Mouse (Mus musculus) embryonic facial prominence, embryonic 13.5 days (tissue): ENCODE measurements around the gene Zfp768. TPM values are rescaled to one million over a fixed set of nuclear protein-coding genes. Genes with fewer than 3 reads are reported as not detected.
"Not testable (repeated sequence)": the region's sequence is repeated elsewhere in the genome, so short reads cannot be mapped to it uniquely, and the experiment has no call there.

Source experiments
- ATAC-seq: fragments of 200-750 bp; cut with Nextera tagmentation; 2 replicates; pipeline ENCODE4 v1.8.0; 2017; ENCODE audit warnings: low read depth; ENCODE audit not compliant: insufficient number of reproducible peaks, insufficient read depth, low FRiP score, low TSS enrichment
- H3K27ac ChIP-seq: fragments of 300-500 bp; sonication (generic); 2 replicates; pipeline ENCODE4 v1.5.1; 2015; ENCODE audit warnings: moderate library complexity, mild to moderate bottlenecking, inconsistent platforms
- H3K27me3 ChIP-seq: fragments of 300-500 bp; sonication (generic); 2 replicates; pipeline ENCODE4 v1.6.1; 2015; ENCODE audit warnings: mild to moderate bottlenecking, inconsistent platforms
- H3K36me3 ChIP-seq: fragments of 300-500 bp; sonication (generic); 2 replicates; pipeline ENCODE4 v1.6.1; 2015; ENCODE audit warnings: mild to moderate bottlenecking, inconsistent platforms
- H3K4me1 ChIP-seq: fragments of 300-500 bp; sonication (generic); 2 replicates; pipeline ENCODE4 v1.6.1; 2015; ENCODE audit warnings: inconsistent platforms
- H3K4me2 ChIP-seq: fragments of 300-500 bp; sonication (generic); 2 replicates; pipeline ENCODE4 v1.6.1; 2015; ENCODE audit warnings: moderate library complexity, mild to moderate bottlenecking, inconsistent platforms
- H3K4me3 ChIP-seq: fragments of 300-500 bp; sonication (generic); 2 replicates; pipeline ENCODE4 v1.5.1; 2015; ENCODE audit warnings: mild to moderate bottlenecking, inconsistent platforms
- H3K9ac ChIP-seq: fragments of 300-500 bp; sonication (generic); 2 replicates; pipeline ENCODE4 v1.6.1; 2015; ENCODE audit warnings: mild to moderate bottlenecking, inconsistent platforms
- H3K9me3 ChIP-seq: fragments of 300-500 bp; sonication (generic); 2 replicates; pipeline ENCODE4 v1.6.1; 2016; ENCODE audit warnings: inconsistent platforms
- WGBS: fragments of 180-500 bp; shearing (Covaris S2); methylation state at CpG from one replicate; pipeline ENCODE4 v1.1.7; 2015; ENCODE audit warnings: mixed read lengths; 5-methylcytosine and 5-hydroxymethylcytosine counted together
- polyA plus RNA-seq: library from polyadenylated mRNA; unstranded; fragments of >200 nt; fragmentation: Nextera tagmentation; extraction: Ambion mirVana; gene quantifications from 2 replicates; pipeline ENCODE4 v1.2.1, GENCODE M21; 2015

Gene Zfp768
- polyA plus RNA-seq, 1 experiment from 2014 or later = 18.1 TPM

GRCm38 (mm10) chr7:127375271-127376245 lies 30.2 kb upstream of the Zfp768 start, which contains the start of gene Zfp747:
Gene Zfp747 (minus strand): TSS chr7:127376050.
- H3K27me3 ChIP-seq, H3K9me3 ChIP-seq, H3K4me1 ChIP-seq: not testable (repeated sequence)
- Histone ChIP-seq H3K9ac (peak within 1 kb of the TSS; percentile 83), H3K4me2 (peak within 1 kb of the TSS; percentile 72), H3K27ac (peak within 1 kb of the TSS; percentile 48; the same call in 1 of the 2 replicates), H3K36me3 (peaks cover 13% of the 10 kb centered on the region), H3K4me3 (peak within 1 kb of the TSS; percentile 73)
- ATAC-seq = peak; percentile 89
- 2% methylated on average over 49 of the region's 49 CpGs for WGBS

- H3K9ac ChIP-seq, H3K9me3 ChIP-seq, H3K4me1 ChIP-seq, H3K27ac ChIP-seq, H3K4me3 ChIP-seq, ATAC-seq, H3K4me2 ChIP-seq, H3K27me3 ChIP-seq: not testable (repeated sequence)
- 84% methylated on average over 3 of the region's 3 CpGs for WGBS
- peaks cover 13% of the 10 kb centered on the region for H3K36me3 ChIP-seq
Measured at GRCm38 (mm10) chr7:127371870-127372269, 26.5 kb upstream of the Zfp768 start.

- Histone ChIP-seq H3K9me3 (no peaks in the 10 kb centered on the region), H3K9ac (no peak overlapping the region), H3K4me1 (0 out of 2 replicates have a peak, but pooled peaks cover 3% of the 10 kb centered on the region), H3K36me3 (peaks cover 13% of the 10 kb centered on the region), H3K27me3 (no peaks in the 10 kb centered on the region), H3K4me2 (no peak overlapping the region), H3K27ac (no peak overlapping the region), H3K4me3 (no peak overlapping the region)
- WGBS = 80% methylated on average over 2 of the region's 2 CpGs
- ATAC-seq = no peak
Measured at GRCm38 (mm10) chr7:127371213-127371612, 25.8 kb upstream of the Zfp768 start.

- Histone ChIP-seq H3K27me3 (peaks cover 25% of the 10 kb centered on the region), H3K4me3 (no peak overlapping the region), H3K4me2 (no peak overlapping the region), H3K36me3 (no peaks in the 10 kb centered on the region), H3K9me3 (no peaks in the 10 kb centered on the region), H3K9ac (no peak overlapping the region), H3K4me1 (peaks cover 11% of the 10 kb centered on the region), H3K27ac (no peak overlapping the region)
- no peak for ATAC-seq
- 68% methylated on average over 3 of the region's 3 CpGs for WGBS
Measured at GRCm38 (mm10) chr7:127366249-127366648, 20.9 kb upstream of the Zfp768 start.

GRCm38 (mm10) chr7:127364166-127364565 lies 18.8 kb upstream of the Zfp768 start:
- no peak overlapping the region for H3K27ac ChIP-seq
- peaks cover 11% of the 10 kb centered on the region for H3K4me1 ChIP-seq
- no peaks in the 10 kb centered on the region for H3K36me3 ChIP-seq
- H3K4me3 ChIP-seq = peak overlapping the region; percentile 42; the same call in 1 of the 2 replicates
- peak overlapping the region; percentile 74 for H3K4me2 ChIP-seq
- no peak overlapping the region for H3K9ac ChIP-seq
- 50% methylated on average over 4 of the region's 4 CpGs for WGBS
- ATAC-seq = no peak
- H3K9me3 ChIP-seq = no peaks in the 10 kb centered on the region
- H3K27me3 ChIP-seq = peaks cover 40% of the 10 kb centered on the region

- peak overlapping the region; percentile 71 for H3K9ac ChIP-seq
- H3K27ac ChIP-seq = no peak overlapping the region
- peak overlapping the region; percentile 74 for H3K4me2 ChIP-seq
- 2% methylated on average over 24 of the region's 24 CpGs for WGBS
- peaks cover 11% of the 10 kb centered on the region for H3K4me1 ChIP-seq
- no peaks in the 10 kb centered on the region for H3K9me3 ChIP-seq
- H3K36me3 ChIP-seq = no peaks in the 10 kb centered on the region
- H3K27me3 ChIP-seq = peaks cover 40% of the 10 kb centered on the region
- no peak for ATAC-seq
- H3K4me3 ChIP-seq = peak overlapping the region; percentile 42
Measured at GRCm38 (mm10) chr7:127363475-127363921, 18.1 kb upstream of the Zfp768 start.

- peak overlapping the region; percentile 26 for H3K4me3 ChIP-seq
- not testable (repeated sequence) for H3K9me3 ChIP-seq, H3K36me3 ChIP-seq, H3K27ac ChIP-seq, ATAC-seq, H3K9ac ChIP-seq
- 16% methylated on average over 13 of the region's 13 CpGs for WGBS
- peaks cover 11% of the 10 kb centered on the region for H3K4me1 ChIP-seq
- H3K4me2 ChIP-seq = peak overlapping the region; percentile 40
- H3K27me3 ChIP-seq = peaks cover 40% of the 10 kb centered on the region
Measured at GRCm38 (mm10) chr7:127362418-127362817, 17.0 kb upstream of the Zfp768 start.

GRCm38 (mm10) chr7:127361449-127361848 lies 16.1 kb upstream of the Zfp768 start:
- Histone ChIP-seq H3K27me3 (peaks cover 42% of the 10 kb centered on the region), H3K27ac (no peak overlapping the region), H3K9me3 (no peaks in the 10 kb centered on the region), H3K4me2 (no peak overlapping the region), H3K4me1 (peaks cover 11% of the 10 kb centered on the region), H3K4me3 (no peak overlapping the region), H3K9ac (no peak overlapping the region), H3K36me3 (no peaks in the 10 kb centered on the region)
- no peak for ATAC-seq
- 46% methylated on average over 13 of the region's 13 CpGs for WGBS

GRCm38 (mm10) chr7:127360265-127360664 lies 14.9 kb upstream of the Zfp768 start:
- H3K4me1 ChIP-seq = peaks cover 11% of the 10 kb centered on the region
- 72% methylated on average over 4 of the region's 4 CpGs for WGBS
- H3K4me2 ChIP-seq = no peak overlapping the region
- H3K9ac ChIP-seq = no peak overlapping the region
- H3K36me3 ChIP-seq = no peaks in the 10 kb centered on the region
- ATAC-seq = no peak
- peaks cover 41% of the 10 kb centered on the region for H3K27me3 ChIP-seq
- H3K9me3 ChIP-seq = no peaks in the 10 kb centered on the region
- no peak overlapping the region for H3K4me3 ChIP-seq
- H3K27ac ChIP-seq = no peak overlapping the region

- WGBS = 65% methylated on average over 4 of the region's 4 CpGs
- no peaks in the 10 kb centered on the region for H3K36me3 ChIP-seq
- no peak for ATAC-seq
- H3K4me2 ChIP-seq = no peak overlapping the region
- no peak overlapping the region for H3K9ac ChIP-seq
- H3K4me3 ChIP-seq = no peak overlapping the region
- no peaks in the 10 kb centered on the region for H3K9me3 ChIP-seq
- H3K27me3 ChIP-seq = peaks cover 25% of the 10 kb centered on the region
- no peak overlapping the region for H3K27ac ChIP-seq
- H3K4me1 ChIP-seq = peaks cover 3% of the 10 kb centered on the region
Measured at GRCm38 (mm10) chr7:127358472-127358871, 13.1 kb upstream of the Zfp768 start.

GRCm38 (mm10) chr7:127357871-127358270 lies 12.5 kb upstream of the Zfp768 start:
- Histone ChIP-seq H3K27ac (no peak overlapping the region), H3K4me1 (no peaks in the 10 kb centered on the region), H3K4me3 (no peak overlapping the region), H3K9me3 (no peaks in the 10 kb centered on the region), H3K27me3 (peaks cover 22% of the 10 kb centered on the region), H3K36me3 (no peaks in the 10 kb centered on the region), H3K9ac (no peak overlapping the region), H3K4me2 (no peak overlapping the region)
- 64% methylated on average over 2 of the region's 2 CpGs for WGBS
- ATAC-seq = no peak

- Histone ChIP-seq H3K27ac (no peak overlapping the region), H3K36me3 (no peaks in the 10 kb centered on the region), H3K4me2 (no peak overlapping the region), H3K9me3 (no peaks in the 10 kb centered on the region), H3K27me3 (peaks cover 12% of the 10 kb centered on the region), H3K4me1 (no peaks in the 10 kb centered on the region), H3K4me3 (no peak overlapping the region), H3K9ac (no peak overlapping the region)
- no peak for ATAC-seq
- 66% methylated on average over 3 of the region's 3 CpGs for WGBS
Measured at GRCm38 (mm10) chr7:127355796-127356195, 10.4 kb upstream of the Zfp768 start.
